Comparison of ENCODE assay signal across 24 mouse cellular contexts in genomic region chr5:119292889-119293288, GRCm38 (mm10).
DNase-seq lines count a peak whose midpoint lies in the region; ATAC-seq and TF ChIP-seq lines count a peak whose summit lies in the region.
"Had no signal": no experiment of that assay in that cellular context is flagged by ENCODE, and none has a peak within 500 bp of the region (broad histone marks: within the 10 kb centered on the region; RNA-seq: fewer than 3 reads in every experiment).

No protein-coding gene starts in this region.

- TF ChIP-seq EP300 in liver, embryonic 14.5 days (IDR thresholded peaks at IDR 0.05; ENCODE audit: low read depth) = no peak
- no peak for TF ChIP-seq EP300 in ES-Bruce4 (IDR thresholded peaks at IDR 0.05; ENCODE audit: insufficient read depth, low read depth, low read length)

- TF ChIP-seq POLR2A in ES-Bruce4 (IDR thresholded peaks at IDR 0.05; ENCODE audit: insufficient read depth, low read length) = no peak

- no peak overlapping the region for H3K4me3 ChIP-seq in intestine, postnatal 0 days (ENCODE audit: low read depth, low read length)
- H3K4me3 ChIP-seq in intestine, embryonic 15.5 days (replicated peaks) = no peak overlapping the region
- no peak overlapping the region for H3K4me3 ChIP-seq in liver, embryonic 14.5 days (ENCODE audit: insufficient read depth in 1 of 2, low read depth in 2 of 2, low read length in 2 of 2)
- no peak overlapping the region for H3K4me3 ChIP-seq in liver, embryonic 11.5 days (ENCODE audit: low read depth, low read length)
- no peak overlapping the region for H3K4me3 ChIP-seq in ES-Bruce4 (ENCODE audit: low read depth, low read length)
- H3K4me3 ChIP-seq: embryonic facial prominence, embryonic 10.5 days; forebrain, embryonic 10.5 days; hindbrain, embryonic 13.5 days; limb, embryonic 12.5 days; midbrain, embryonic 15.5 days; myocyte; neural tube, embryonic 13.5 days; stomach, embryonic 15.5 days had no signal

- H3K36me3 ChIP-seq in intestine, postnatal 0 days (ENCODE audit: control insufficient read depth, insufficient read depth) = no peaks in the 10 kb centered on the region
- H3K36me3 ChIP-seq in intestine, embryonic 15.5 days = no peaks in the 10 kb centered on the region
- no peaks in the 10 kb centered on the region for H3K36me3 ChIP-seq in liver, embryonic 14.5 days (replicated peaks; ENCODE audit: control insufficient read depth, insufficient read depth, low read depth)
- H3K36me3 ChIP-seq in liver, embryonic 11.5 days (ENCODE audit: control insufficient read depth, insufficient read depth, low read length) = no peaks in the 10 kb centered on the region
- H3K36me3 ChIP-seq in ES-Bruce4 (ENCODE audit: control insufficient read depth, insufficient read depth, low read length, poor library complexity, severe bottlenecking) = no peaks in the 10 kb centered on the region
- H3K36me3 ChIP-seq: embryonic facial prominence, embryonic 10.5 days; forebrain, embryonic 10.5 days; hindbrain, embryonic 13.5 days; limb, embryonic 12.5 days; midbrain, embryonic 15.5 days; neural tube, embryonic 13.5 days; stomach, embryonic 15.5 days had no signal

- intact Hi-C loops in left cerebral cortex, postnatal 25 days (cut with DNase I) = no loop called here

- TF ChIP-seq CTCF in intestine, postnatal 0 days (IDR thresholded peaks at IDR 0.05; ENCODE audit: low read depth) = peak; percentile 47
- peak; percentile 30; the same call in 1 of the 2 replicates for TF ChIP-seq CTCF in liver, embryonic 14.5 days (IDR thresholded peaks at IDR 0.05; ENCODE audit: low read depth)
- peak; percentile 12 for TF ChIP-seq CTCF in ES-Bruce4 (IDR thresholded peaks at IDR 0.05; ENCODE audit: low read depth, low read length)

- H3K9ac ChIP-seq in intestine, postnatal 0 days (ENCODE audit: low read depth, low read length) = no peak overlapping the region
- H3K9ac ChIP-seq in intestine, embryonic 15.5 days = no peak overlapping the region
- no peak overlapping the region for H3K9ac ChIP-seq in liver, embryonic 14.5 days (replicated peaks)
- H3K9ac ChIP-seq in liver, embryonic 11.5 days (ENCODE audit: low read depth, low read length) = no peak overlapping the region
- H3K9ac ChIP-seq in ES-Bruce4 (ENCODE audit: low read depth, poor library complexity, severe bottlenecking) = no peak overlapping the region
- H3K9ac ChIP-seq: hindbrain, embryonic 13.5 days; limb, embryonic 12.5 days; midbrain, embryonic 15.5 days; neural tube, embryonic 13.5 days; stomach, embryonic 15.5 days had no signal

- ATAC-seq in intestine, postnatal 0 days = no peak
- ATAC-seq in intestine, embryonic 15.5 days = no peak
- ATAC-seq in liver, embryonic 14.5 days (ENCODE audit: insufficient read depth) = no peak
- no peak for ATAC-seq in liver, embryonic 11.5 days (replicated peaks; ENCODE audit: low FRiP score)
- ATAC-seq: forebrain, embryonic 16.5 days; midbrain, embryonic 15.5 days had no signal

- no peaks in the 10 kb centered on the region for H3K9me3 ChIP-seq in intestine, postnatal 0 days (ENCODE audit: control insufficient read depth)
- no peaks in the 10 kb centered on the region for H3K9me3 ChIP-seq in intestine, embryonic 15.5 days
- no peaks in the 10 kb centered on the region for H3K9me3 ChIP-seq in liver, embryonic 14.5 days (ENCODE audit: control insufficient read depth, low read length)
- no peaks in the 10 kb centered on the region for H3K9me3 ChIP-seq in liver, embryonic 11.5 days (ENCODE audit: control insufficient read depth, low read length)
- peaks cover 4% of the 10 kb centered on the region for H3K9me3 ChIP-seq in ES-Bruce4 (replicated peaks; ENCODE audit: control insufficient read depth, insufficient read depth, low read length, poor library complexity, severe bottlenecking)
- H3K9me3 ChIP-seq: embryonic facial prominence, embryonic 10.5 days; hindbrain, embryonic 13.5 days; midbrain, embryonic 15.5 days; neural tube, embryonic 13.5 days; stomach, embryonic 15.5 days had no signal

- H3K4me2 ChIP-seq in intestine, postnatal 0 days (replicated peaks; ENCODE audit: low read depth) = no peak overlapping the region
- H3K4me2 ChIP-seq in intestine, embryonic 15.5 days (replicated peaks) = no peak overlapping the region
- H3K4me2 ChIP-seq in liver, embryonic 14.5 days (ENCODE audit: low read depth) = no peak overlapping the region
- H3K4me2 ChIP-seq in liver, embryonic 11.5 days = no peak overlapping the region
- H3K4me2 ChIP-seq: hindbrain, embryonic 13.5 days; limb, embryonic 12.5 days; midbrain, embryonic 15.5 days; neural tube, embryonic 13.5 days; stomach, embryonic 15.5 days had no signal

- 100% methylated on average over 1 of the region's 1 CpGs for WGBS in intestine, postnatal 0 days
- WGBS in intestine, embryonic 15.5 days = 100% methylated on average over 1 of the region's 1 CpGs
- 52% methylated on average over 1 of the region's 1 CpGs for WGBS in liver, embryonic 14.5 days (ENCODE audit: insufficient replicate concordance)
- WGBS in liver, embryonic 11.5 days = 77% methylated on average over 1 of the region's 1 CpGs

- no peaks in the 10 kb centered on the region for H3K4me1 ChIP-seq in intestine, postnatal 0 days (replicated peaks; ENCODE audit: control insufficient read depth, insufficient read depth, low read length)
- H3K4me1 ChIP-seq in intestine, embryonic 15.5 days (replicated peaks) = no peaks in the 10 kb centered on the region
- H3K4me1 ChIP-seq in liver, embryonic 14.5 days (replicated peaks; ENCODE audit: control insufficient read depth in 2 of 2, insufficient read depth in 2 of 2, low read length in 1 of 2) = no peaks in the 10 kb centered on the region
- peaks cover 4% of the 10 kb centered on the region for H3K4me1 ChIP-seq in liver, embryonic 11.5 days (replicated peaks; ENCODE audit: control insufficient read depth, insufficient read depth, low read length)
- H3K4me1 ChIP-seq in ES-Bruce4 (ENCODE audit: control insufficient read depth, insufficient read depth, low read length) = no peaks in the 10 kb centered on the region
- H3K4me1 ChIP-seq: hindbrain, embryonic 13.5 days; midbrain, embryonic 15.5 days; stomach, embryonic 15.5 days had no signal

- H3K27me3 ChIP-seq in intestine, postnatal 0 days (replicated peaks; ENCODE audit: control insufficient read depth, insufficient read depth, low read length) = no peaks in the 10 kb centered on the region
- H3K27me3 ChIP-seq in intestine, embryonic 15.5 days (replicated peaks) = no peaks in the 10 kb centered on the region
- H3K27me3 ChIP-seq in liver, embryonic 14.5 days (ENCODE audit: control insufficient read depth, insufficient read depth, low read length) = no peaks in the 10 kb centered on the region
- no peaks in the 10 kb centered on the region for H3K27me3 ChIP-seq in liver, embryonic 11.5 days (replicated peaks; ENCODE audit: control insufficient read depth, insufficient read depth, low read length)
- no peaks in the 10 kb centered on the region for H3K27me3 ChIP-seq in ES-Bruce4 (ENCODE audit: control insufficient read depth, insufficient read depth, low read length, poor library complexity, severe bottlenecking)
- H3K27me3 ChIP-seq: hindbrain, embryonic 13.5 days; midbrain, embryonic 15.5 days; neural tube, embryonic 13.5 days; stomach, embryonic 15.5 days had no signal

- no peak for DNase-seq in liver, embryonic 14.5 days (ENCODE audit: low read depth in 3 of 3, low spot score in 3 of 3)
- DNase-seq in liver, embryonic 11.5 days (ENCODE audit: low spot score) = no peak
- DNase-seq in ZHBTc4 (ENCODE audit: low read depth, low spot score) = peak; percentile 72
- DNase-seq in left cerebral cortex, postnatal 25 days (ENCODE audit: low spot score in 2 of 2) = no peak
- no peak for DNase-seq in cerebellum, postnatal 10 days
- DNase-seq: adrenal gland, postnatal 25 days; cerebellum, adult 11 months; cerebellum, adult 9-11 months; gastrocnemius, postnatal 25 days; heart, postnatal 36 days; lung, postnatal 36 days; right cerebral cortex, postnatal 4 days had no signal

- no peak overlapping the region; the same call in 1 of the 2 replicates for H3K27ac ChIP-seq in intestine, postnatal 0 days (ENCODE audit: low read depth, low read length)
- no peak overlapping the region for H3K27ac ChIP-seq in intestine, embryonic 15.5 days
- H3K27ac ChIP-seq in liver, embryonic 14.5 days = no peak overlapping the region
- no peak overlapping the region for H3K27ac ChIP-seq in liver, embryonic 11.5 days (ENCODE audit: low read depth, low read length)
- no peak overlapping the region for H3K27ac ChIP-seq in ES-Bruce4 (ENCODE audit: insufficient read depth, low read length)
- H3K27ac ChIP-seq: embryonic facial prominence, embryonic 10.5 days; forebrain, embryonic 10.5 days; hindbrain, embryonic 13.5 days; limb, embryonic 12.5 days; midbrain, embryonic 15.5 days; neural tube, embryonic 13.5 days; stomach, embryonic 15.5 days had no signal
